Mouse (Mus musculus) hematopoietic multipotent progenitor cell, adult 10-12 weeks (in vitro differentiated cells): Measurements from ENCODE around the gene Sbsn. TPM values are rescaled to one million over a fixed set of nuclear protein-coding genes. Genes with fewer than 3 reads are reported as not detected.

ENCODE experiments used
- polyA plus RNA-seq: library from polyadenylated mRNA; stranded (reverse); fragments of >175 nt; gene quantifications from 2 replicates; pipeline ENCODE4 v1.2.3, GENCODE M21; 2012; ENCODE audit warnings: low replicate concordance

Sbsn gene
- 0.57 and 0.62 TPM in 2 replicates for polyA plus RNA-seq

DNA sequence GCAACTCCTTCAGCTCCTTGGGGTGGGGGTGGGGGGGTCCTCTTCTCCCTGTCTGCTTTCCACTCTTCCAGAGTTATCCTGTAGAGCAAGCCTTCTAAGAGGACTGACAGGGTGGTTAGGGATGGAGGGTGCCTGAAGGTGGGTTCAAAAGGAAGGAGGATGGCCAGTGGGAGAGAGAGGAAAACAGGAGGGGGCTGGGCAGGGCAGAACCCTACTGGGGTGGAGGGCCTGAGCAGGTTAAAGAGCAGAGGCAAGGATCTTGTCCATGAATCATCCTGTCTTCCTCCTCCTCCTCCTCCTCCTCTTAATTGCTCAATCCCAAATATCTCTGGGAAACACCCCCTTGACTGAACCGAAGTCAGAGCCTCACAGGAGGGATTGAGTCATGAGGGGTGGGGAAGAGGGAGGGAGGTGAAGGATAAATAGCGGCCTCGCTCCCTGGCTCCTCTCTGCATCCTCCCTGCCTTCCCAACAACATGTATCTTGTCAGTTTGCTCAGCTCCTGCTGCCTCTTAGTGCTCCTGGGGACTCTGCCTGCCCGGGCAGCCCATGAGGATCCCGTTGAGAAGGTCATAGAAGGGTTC, at the start of gene Sbsn:
TSS of gene Sbsn (plus strand) at position 386 of the 584 bp plus-strand sequence.

DNA sequence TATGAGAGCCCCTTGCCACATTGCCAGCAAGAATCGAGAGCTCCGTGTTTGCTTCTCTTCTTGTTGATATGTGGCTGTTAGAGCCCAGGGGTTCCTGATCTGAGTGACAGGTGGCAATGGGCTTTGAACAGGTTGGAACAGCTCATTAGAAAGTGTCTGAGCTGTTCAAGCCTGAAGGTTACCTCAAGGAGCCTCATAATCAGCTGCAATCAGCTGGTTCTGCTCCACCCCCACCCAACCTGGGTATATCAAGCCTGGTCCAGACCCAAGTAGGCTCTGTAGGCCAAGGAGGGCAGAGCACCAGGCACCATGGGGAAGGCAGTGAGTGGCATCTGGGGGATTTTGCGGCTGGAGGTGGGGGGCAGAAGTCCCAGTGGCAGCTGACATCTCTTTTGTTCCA, 39.3 kb upstream of the Sbsn start, which contains the start of gene Atp4a:
TSS of gene Atp4a (plus strand) at position 268 of the 400 bp plus-strand sequence.

DNA sequence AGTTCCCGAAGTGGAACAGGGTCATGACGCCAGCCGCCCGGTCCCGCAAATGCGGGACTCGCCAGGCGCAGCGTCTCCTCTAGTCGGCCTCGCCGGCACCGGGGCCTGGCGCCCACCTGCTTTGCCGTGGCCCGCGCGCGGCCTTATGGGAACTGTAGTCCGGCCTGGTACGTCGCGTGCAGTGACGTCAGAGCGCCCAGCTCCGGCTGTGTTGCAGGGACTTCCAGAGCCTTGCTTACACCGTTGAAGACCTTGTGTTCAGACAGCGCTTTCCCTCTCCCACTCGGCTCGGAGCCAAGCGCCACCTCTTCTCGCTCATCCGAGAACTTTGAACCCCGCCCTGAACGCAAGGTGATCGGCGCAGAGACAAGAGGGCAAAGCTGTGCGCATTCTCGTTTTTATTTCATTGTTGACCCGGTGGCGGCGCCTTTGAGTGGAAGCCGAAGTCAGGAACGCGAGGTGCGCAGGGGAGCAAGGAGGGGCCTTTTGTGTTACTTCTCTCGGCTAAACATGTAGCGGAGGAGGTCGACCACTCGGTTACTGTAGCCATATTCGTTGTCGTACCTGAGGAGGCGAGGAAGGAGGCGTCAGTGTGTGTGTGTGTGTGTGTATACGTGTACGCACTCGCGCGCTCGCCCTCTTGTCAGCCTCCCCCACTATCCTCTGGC, 21.7 kb upstream of the Sbsn start, which contains the start of gene Tmem147:
TSS of gene Tmem147 (minus strand) at position 145 of the 668 bp plus-strand sequence.

DNA sequence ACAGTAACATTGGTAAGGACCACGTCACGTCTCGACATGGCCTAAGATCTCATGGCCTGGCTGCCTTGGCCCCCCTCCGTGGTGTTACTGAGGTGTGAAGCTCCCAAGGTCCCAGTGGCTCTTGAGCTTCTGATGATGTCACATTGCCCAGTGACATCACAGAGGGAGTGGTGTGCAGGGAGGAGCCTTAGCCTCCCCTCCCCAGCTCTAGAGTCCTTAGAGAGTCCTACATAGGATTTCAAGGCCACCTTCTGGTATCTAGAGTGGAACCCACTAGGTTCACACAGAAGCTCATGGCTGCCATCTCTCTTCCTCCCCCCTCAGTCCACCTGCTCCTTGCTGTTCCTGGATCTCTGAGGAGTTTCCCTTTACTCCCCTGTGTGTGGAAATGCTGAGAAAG, 7.7 kb upstream of the Sbsn start, which contains the start of gene Gapdhs:
TSS of gene Gapdhs (minus strand) at position 65 of the 400 bp plus-strand sequence.

DNA sequence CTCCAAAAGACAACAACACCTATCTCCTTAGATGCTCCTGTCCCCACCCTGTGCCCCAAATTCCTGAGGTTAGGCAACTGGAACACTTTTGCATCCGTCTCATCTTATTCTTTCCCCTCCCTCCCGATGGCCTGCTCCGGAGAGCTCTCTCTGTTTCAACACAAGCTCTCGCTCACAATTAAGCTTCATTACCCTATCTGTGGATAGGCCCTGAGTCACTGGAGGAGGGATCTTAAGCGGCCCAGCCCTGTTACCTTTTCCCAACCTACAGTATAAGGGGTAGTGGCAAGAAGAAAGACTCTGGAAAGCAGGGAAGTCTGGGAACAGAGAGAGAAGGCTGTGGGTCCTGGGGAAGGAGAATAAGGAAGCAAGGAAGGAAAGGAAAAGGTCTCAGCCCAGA, 12.2 kb downstream of the Sbsn start, which contains the start of gene Dmkn:
TSS of gene Dmkn (plus strand) at position 301 of the 400 bp plus-strand sequence.

DNA sequence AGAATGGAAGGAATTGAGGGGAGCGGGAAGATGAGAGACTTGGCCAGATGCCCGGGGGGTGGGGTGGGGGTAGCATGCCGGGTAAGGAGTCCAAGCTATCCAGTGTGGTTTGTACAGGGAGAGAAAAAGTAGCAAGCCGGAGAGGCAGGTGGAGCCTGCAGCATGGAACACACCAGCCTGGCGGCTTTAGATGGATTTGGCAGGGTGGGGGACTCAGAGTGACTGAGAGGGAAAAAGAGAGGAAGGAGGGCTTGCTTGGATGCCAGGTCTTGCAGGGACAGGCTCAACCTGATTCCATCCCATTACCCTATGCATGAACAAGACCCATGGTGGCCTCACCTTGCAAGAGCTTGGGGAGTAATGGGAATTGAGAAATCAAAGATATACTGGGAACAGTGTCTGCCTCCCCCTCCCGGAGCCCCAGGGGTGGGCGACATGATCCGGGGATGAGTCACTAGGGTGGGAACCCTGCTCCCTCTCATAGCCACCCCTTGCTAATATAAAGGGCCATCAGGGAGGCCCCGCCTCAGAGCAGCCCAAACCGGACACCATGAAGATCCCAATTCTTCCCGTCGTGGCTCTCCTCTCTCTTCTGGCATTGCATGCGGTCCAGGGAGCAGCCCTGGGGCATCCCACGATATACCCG, 36.2 kb downstream of the Sbsn start, which contains the start of gene Krtdap:
TSS of gene Krtdap (plus strand) at position 520 of the 646 bp plus-strand sequence.

Other genes starting within 250 kb of the Sbsn start
- gene Arhgap33, start 216.4 kb upstream of the Sbsn start, polyA plus RNA-seq: 24.7 and 45.7 TPM in 2 replicates
- 6.3 and 7.9 TPM in 2 replicates for gene Hspb6, start 199.3 kb upstream of the Sbsn start, polyA plus RNA-seq
- gene Proser3, start 199.2 kb upstream of the Sbsn start, polyA plus RNA-seq: 15.7 and 16.7 TPM in 2 replicates
- 80.4 and 94.2 TPM in 2 replicates for gene Lin37, start 191.6 kb upstream of the Sbsn start, polyA plus RNA-seq
- 29.9 and 73.5 TPM in 2 replicates for gene U2af1l4, start 188.2 kb upstream of the Sbsn start, polyA plus RNA-seq
- gene Gm49396, start 188.1 kb upstream of the Sbsn start, polyA plus RNA-seq: 4.2 and 4.6 TPM in 2 replicates
- 47.7 and 71.1 TPM in 2 replicates for gene Psenen, start 187.8 kb upstream of the Sbsn start, polyA plus RNA-seq
- 14.3 and 26.5 TPM in 2 replicates for gene Igflr1, start 186.0 kb upstream of the Sbsn start, polyA plus RNA-seq
- gene Kmt2b, start 162.7 kb upstream of the Sbsn start, polyA plus RNA-seq: 105 and 177 TPM in 2 replicates
- gene Zbtb32, start 152.6 kb upstream of the Sbsn start, polyA plus RNA-seq: 30.3 and 64.8 TPM in 2 replicates
- 0.25 and 0.83 TPM in 2 replicates for gene Upk1a, start 138.6 kb upstream of the Sbsn start, polyA plus RNA-seq
- gene Cox6b1, start 125.3 kb upstream of the Sbsn start, polyA plus RNA-seq: 31.5 and 104 TPM in 2 replicates
- not detected in 2 replicates for gene Etv2, start 115.6 kb upstream of the Sbsn start, polyA plus RNA-seq
- gene Rbm42, start 101.2 kb upstream of the Sbsn start, polyA plus RNA-seq: 174 and 373 TPM in 2 replicates
- 4.2 and 16.9 TPM in 2 replicates for gene Haus5, start 86.5 kb upstream of the Sbsn start, polyA plus RNA-seq
- not detected in 2 replicates for gene Pmis2, start 79.9 kb upstream of the Sbsn start, polyA plus RNA-seq
- gene 2200002J24Rik, start 52.5 kb upstream of the Sbsn start, polyA plus RNA-seq: not detected in 2 replicates
- 0.21 and 0.42 TPM in 2 replicates for gene Atp4a, start 39.3 kb upstream of the Sbsn start, polyA plus RNA-seq
- gene Tmem147, start 21.9 kb upstream of the Sbsn start, polyA plus RNA-seq: 45.8 and 81.6 TPM in 2 replicates
- 0.08 TPM in 1 of 2 replicates, not detected in the other for gene Gapdhs, start 7.8 kb upstream of the Sbsn start, polyA plus RNA-seq
- not detected in 2 replicates for gene Dmkn, start 12.3 kb downstream of the Sbsn start, polyA plus RNA-seq
- not detected in 2 replicates for gene Krtdap, start 36.4 kb downstream of the Sbsn start, polyA plus RNA-seq
- gene Ffar2, start 72.3 kb downstream of the Sbsn start, polyA plus RNA-seq: 14.6 and 29.3 TPM in 2 replicates
- 0.22 and 0.35 TPM in 2 replicates for gene Ffar3, start 104.7 kb downstream of the Sbsn start, polyA plus RNA-seq
- gene Ffar1, start 110.1 kb downstream of the Sbsn start, polyA plus RNA-seq: 15.4 and 23.8 TPM in 2 replicates
- 64.8 and 456 TPM in 2 replicates for gene Cd22, start 128.9 kb downstream of the Sbsn start, polyA plus RNA-seq
- 2.7 and 3.1 TPM in 2 replicates for gene Mag, start 163.4 kb downstream of the Sbsn start, polyA plus RNA-seq
- gene Hamp2, start 173.2 kb downstream of the Sbsn start, polyA plus RNA-seq: not detected in 2 replicates
- gene Hamp, start 192.6 kb downstream of the Sbsn start, polyA plus RNA-seq: not detected in 2 replicates
- 151 and 188 TPM in 2 replicates for gene Usf2, start 205.3 kb downstream of the Sbsn start, polyA plus RNA-seq
- gene Lsr, start 222.0 kb downstream of the Sbsn start, polyA plus RNA-seq: 4.8 and 9.2 TPM in 2 replicates
- 0.07 and 0.18 TPM in 2 replicates for gene Fam187b, start 222.3 kb downstream of the Sbsn start, polyA plus RNA-seq